Mouse (Mus musculus) CH12.LX (cell line): ENCODE results near the gene Mmp27. TPM values are rescaled to one million over a fixed set of nuclear protein-coding genes. Genes with fewer than 3 reads are reported as not detected.

ENCODE experiments used
- DNase-seq: peaks from one replicate; pipeline ENCODE4 v3.0.0-alpha.2; 2013; ENCODE audit errors: extremely low read depth
- H3K27ac ChIP-seq: 2 replicates; pipeline ENCODE4 v1.5.1; 2012; ENCODE audit warnings: low read depth, mild to moderate bottlenecking, control low read depth, moderate library complexity; ENCODE audit not compliant: insufficient read depth
- H3K27me3 ChIP-seq: replicated peaks from 2 replicates; pipeline ENCODE3; 2012; ENCODE audit warnings: inconsistent platforms
- H3K36me3 ChIP-seq, 2 experiments: replicated peaks in 1 of 2; 2 replicates each; pipeline versions ENCODE3 to v1.6.1; 2012; ENCODE audit warnings: inconsistent platforms in 1 of 2, low read length in 1 of 2, mild to moderate bottlenecking in 1 of 2, mixed read lengths in 1 of 2, moderate library complexity in 1 of 2; ENCODE audit not compliant: control insufficient read depth in 1 of 2, insufficient read depth in 1 of 2
- H3K4me1 ChIP-seq, 2 experiments: 2 replicates each; pipeline ENCODE4 v1.6.1; 2012; ENCODE audit warnings: inconsistent platforms in 1 of 2, moderate library complexity in 1 of 2; ENCODE audit not compliant: insufficient read depth in 2 of 2, control insufficient read depth in 1 of 2
- H3K4me2 ChIP-seq: 2 replicates; pipeline ENCODE4 v1.6.1; 2012; ENCODE audit warnings: low read depth, mild to moderate bottlenecking, control low read depth; ENCODE audit not compliant: poor library complexity, insufficient read depth, severe bottlenecking
- H3K4me3 ChIP-seq, 3 experiments: fragments of 150-350 bp in 1 of 3; sonication (generic) in 1 of 3; replicated peaks in 1 of 3; 2 replicates each; pipeline versions ENCODE3 to v1.5.1; 2011 to 2012; ENCODE audit warnings: low read depth in 2 of 3, low read length in 2 of 3, mild to moderate bottlenecking in 2 of 3, moderate library complexity in 2 of 3, control low read depth in 1 of 3, improper control_type of control experiment in 1 of 3, inconsistent platforms in 1 of 3, mixed read lengths in 1 of 3; ENCODE audit not compliant: poor library complexity in 1 of 3
- H3K79me2 ChIP-seq: replicated peaks from 2 replicates; pipeline ENCODE4 v1.6.1; 2012; ENCODE audit warnings: mild to moderate bottlenecking, moderate library complexity; ENCODE audit not compliant: control insufficient read depth, poor library complexity, insufficient read depth, severe bottlenecking; ENCODE audit errors: extremely low read depth
- H3K9ac ChIP-seq: 2 replicates; pipeline ENCODE4 v1.6.1; 2012; ENCODE audit warnings: low read depth, mild to moderate bottlenecking, control low read depth, moderate library complexity; ENCODE audit not compliant: insufficient read depth
- H3K9me3 ChIP-seq: replicated peaks from 2 replicates; pipeline ENCODE3; 2012; ENCODE audit warnings: low read length, inconsistent platforms, mixed read lengths
- CHD1 ChIP-seq: IDR thresholded peaks from 2 replicates; pipeline ENCODE4 v1.6.1; 2012; ENCODE audit warnings: low read depth, low read length, improper control_type of control experiment, inconsistent platforms
- CHD2 ChIP-seq: IDR thresholded peaks from 2 replicates; pipeline ENCODE4 v1.6.1; 2011; ENCODE audit warnings: low read length, improper control_type of control experiment
- CTCF ChIP-seq, 2 experiments: IDR thresholded peaks in 1 of 2; conservative IDR thresholded peaks in 1 of 2; 2 replicates each; pipeline ENCODE4 v1.5.1; 2011 to 2012; ENCODE audit warnings: low read depth in 2 of 2, low read length in 2 of 2, improper control_type of control experiment in 1 of 2, inconsistent platforms in 1 of 2, mild to moderate bottlenecking in 1 of 2, moderate library complexity in 1 of 2
- E2F4 ChIP-seq: IDR thresholded peaks from 2 replicates; pipeline ENCODE4 v1.6.1; 2011; ENCODE audit warnings: low read depth, low read length, improper control_type of control experiment; ENCODE audit not compliant: insufficient replicate concordance
- ETS1 ChIP-seq: conservative IDR thresholded peaks from 2 replicates; pipeline ENCODE4 v1.6.1; 2012; ENCODE audit warnings: low read depth, mild to moderate bottlenecking, inconsistent platforms, low read length, improper control_type of control experiment, moderate library complexity
- GABPA ChIP-seq: IDR thresholded peaks from 2 replicates; pipeline ENCODE4 v1.6.1; 2012; ENCODE audit warnings: low read depth, low read length, improper control_type of control experiment, inconsistent platforms; ENCODE audit not compliant: insufficient replicate concordance
- IRF4 ChIP-seq: IDR thresholded peaks from 2 replicates; pipeline ENCODE4 v1.6.1; 2014; ENCODE audit warnings: low read depth, mild to moderate bottlenecking, inconsistent platforms, low read length, improper control_type of control experiment
- KAT2A ChIP-seq: IDR thresholded peaks from 2 replicates; pipeline ENCODE4 v1.6.1; 2012; ENCODE audit warnings: low read length, improper control_type of control experiment, inconsistent platforms; ENCODE audit not compliant: insufficient replicate concordance
- MEF2A ChIP-seq: IDR thresholded peaks from 2 replicates; pipeline ENCODE4 v1.6.1; 2014; ENCODE audit warnings: low read depth, mild to moderate bottlenecking, inconsistent platforms, low read length, improper control_type of control experiment, borderline replicate concordance
- NRF1 ChIP-seq: IDR thresholded peaks from 2 replicates; pipeline ENCODE4 v1.6.1; 2014; ENCODE audit warnings: low read depth, mild to moderate bottlenecking, inconsistent platforms, low read length, improper control_type of control experiment, moderate library complexity
- POLR2AphosphoS2 ChIP-seq: IDR thresholded peaks from 2 replicates; pipeline ENCODE4 v1.6.1; 2011; ENCODE audit warnings: low read depth, low read length, improper control_type of control experiment
- RAD21 ChIP-seq: IDR thresholded peaks from 2 replicates; pipeline ENCODE4 v1.6.1; 2011; ENCODE audit warnings: low read depth, mild to moderate bottlenecking, low read length, improper control_type of control experiment, moderate library complexity
- RCOR1 ChIP-seq: conservative IDR thresholded peaks from 2 replicates; pipeline ENCODE4 v1.6.1; 2012; ENCODE audit warnings: low read depth, mild to moderate bottlenecking, inconsistent platforms, low read length, improper control_type of control experiment
- SIN3A ChIP-seq: IDR thresholded peaks from 2 replicates; pipeline ENCODE4 v1.6.1; 2012; ENCODE audit warnings: low read length, improper control_type of control experiment, inconsistent platforms
- ZC3H11A ChIP-seq: IDR thresholded peaks from 2 replicates; pipeline ENCODE4 v1.6.1; 2012; ENCODE audit warnings: low read depth, mild to moderate bottlenecking, inconsistent platforms, low read length, improper control_type of control experiment
- ZKSCAN1 ChIP-seq: IDR thresholded peaks from 2 replicates; pipeline ENCODE4 v1.6.1; 2012; ENCODE audit warnings: low read depth, inconsistent platforms, low read length, improper control_type of control experiment, borderline replicate concordance
- dilution Hi-C: fragments of 300-500 bp; cut with MboI; formaldehyde crosslinking; loops from 2 replicates; pipeline ENCODE4 v1.14.3; 2020; ENCODE audit warnings: low sequenced_read_pairs; ENCODE audit not compliant: extremely low pct_unique_long_range_greater_than_20kb, extremely low pct_ligation_motif_present
- in situ Hi-C: fragments of 300-500 bp; cut with MboI; formaldehyde crosslinking; loops from 3 replicates; pipeline ENCODE4 v1.14.3; 2019; ENCODE audit warnings: low sequenced_read_pairs, low pct_ligation_motif_present, low pct_unique_long_range_greater_than_20kb, mixed read lengths
- polyA plus RNA-seq: library from polyadenylated mRNA; unstranded; fragments of >175 nt; gene quantifications from 2 replicates; pipeline ENCODE4 v1.2.1, GENCODE M21; 2012; ENCODE audit warnings: low read depth; ENCODE audit not compliant: insufficient read length
- total RNA-seq, 2 experiments: library from RNA; depleted of rRNA; stranded (reverse); fragments of 300-350 nt in 1 of 2; fragments of >200 nt in 1 of 2; gene quantifications; 2 replicates each; pipeline ENCODE4 v1.2.3; 2012 to 2014

Mmp27 gene
- total and polyA plus RNA-seq, 3 experiments = not detected

GRCm38 (mm10) chr9:7627931-7628330 is 56.7 kb downstream of the Mmp27 start, which contains the start of gene Mmp20:
TSS of gene Mmp20 (plus strand) at chr9:7628231.
- H3K9me3 ChIP-seq = no peaks in the 10 kb centered on the region
- H3K4me1 ChIP-seq = peaks cover 0 to 2% of the 10 kb centered on the region in 2 experiments; a peak in 1 of 4 replicates
- no peak for DNase-seq
- no peak within 1 kb of the TSS for H3K4me3 ChIP-seq
- no peaks in the 10 kb centered on the region for H3K79me2 ChIP-seq
- H3K27ac ChIP-seq = no peak within 1 kb of the TSS
- TF ChIP-seq RAD21 = no peak
- no peak for TF ChIP-seq POLR2AphosphoS2
- TF ChIP-seq ZKSCAN1 = no peak
- TF ChIP-seq KAT2A = no peak
- no peak for TF ChIP-seq CHD1
- no peak for TF ChIP-seq MEF2A
- no peak for TF ChIP-seq SIN3A
- TF ChIP-seq ETS1 = no peak
- TF ChIP-seq E2F4 = no peak
- no peak for TF ChIP-seq CTCF (conservative IDR thresholded peaks at IDR 0.05 in 1 of 2, IDR thresholded peaks at IDR 0.05 in 1 of 2; ENCODE audit: low read depth in 2 of 2, low read length in 2 of 2)
- TF ChIP-seq ZC3H11A = no peak
- no peak for TF ChIP-seq NRF1
- TF ChIP-seq IRF4 = no peak
- TF ChIP-seq GABPA = no peak
- no peak for TF ChIP-seq CHD2
- TF ChIP-seq RCOR1 = no peak
- H3K9ac ChIP-seq = no peak within 1 kb of the TSS
- in situ Hi-C loops = no loop called here
- H3K36me3 ChIP-seq = no peaks in the 10 kb centered on the region
- dilution Hi-C loops = no loop called here
- H3K27me3 ChIP-seq = no peaks in the 10 kb centered on the region
- no peak within 1 kb of the TSS for H3K4me2 ChIP-seq

Other genes with a start within 250 kb of the Mmp27 start
- not detected in 2 replicates for gene Mmp12, start 227.0 kb upstream of the Mmp27 start, total RNA-seq (2012; rRNA removed)
- gene Mmp12, start 227.0 kb upstream of the Mmp27 start, total RNA-seq (2014; rRNA removed) = 0.11 TPM in 1 of 2 replicates, not detected in the other
- gene Mmp12, start 227.0 kb upstream of the Mmp27 start, polyA plus RNA-seq = not detected in 2 replicates
- not detected in 2 replicates for gene Mmp1b, start 183.3 kb upstream of the Mmp27 start, total RNA-seq (2012; rRNA removed)
- gene Mmp1b, start 183.3 kb upstream of the Mmp27 start, total RNA-seq (2014; rRNA removed) = not detected in 2 replicates
- gene Mmp1b, start 183.3 kb upstream of the Mmp27 start, polyA plus RNA-seq = 0.16 TPM in 1 of 2 replicates, not detected in the other
- gene Mmp3, start 125.6 kb upstream of the Mmp27 start, total RNA-seq (2012; rRNA removed) = 0.08 TPM in 1 of 2 replicates, not detected in the other
- not detected in 2 replicates for gene Mmp3, start 125.6 kb upstream of the Mmp27 start, total RNA-seq (2014; rRNA removed)
- not detected in 2 replicates for gene Mmp3, start 125.6 kb upstream of the Mmp27 start, polyA plus RNA-seq
- 1.9 and 3.1 TPM in 2 replicates for gene Mmp10, start 69.0 kb upstream of the Mmp27 start, total RNA-seq (2012; rRNA removed)
- gene Mmp10, start 69.0 kb upstream of the Mmp27 start, total RNA-seq (2014; rRNA removed) = 4.2 TPM in 2 replicates
- 1.4 and 1.5 TPM in 2 replicates for gene Mmp10, start 69.0 kb upstream of the Mmp27 start, polyA plus RNA-seq
- gene Mmp8, start 12.9 kb upstream of the Mmp27 start, total RNA-seq (2012; rRNA removed) = not detected in 2 replicates
- not detected in 2 replicates for gene Mmp8, start 12.9 kb upstream of the Mmp27 start, total RNA-seq (2014; rRNA removed)
- gene Mmp8, start 12.9 kb upstream of the Mmp27 start, polyA plus RNA-seq = not detected in 2 replicates
- 0.04 TPM in 1 of 2 replicates, not detected in the other for gene Mmp20, start 56.8 kb downstream of the Mmp27 start, total RNA-seq (2012; rRNA removed)
- 0.07 and 0.11 TPM in 2 replicates for gene Mmp20, start 56.8 kb downstream of the Mmp27 start, total RNA-seq (2014; rRNA removed)
- gene Mmp20, start 56.8 kb downstream of the Mmp27 start, polyA plus RNA-seq = not detected in 2 replicates
- gene Mmp7, start 120.7 kb downstream of the Mmp27 start, total RNA-seq (2012; rRNA removed) = not detected in 2 replicates
- gene Mmp7, start 120.7 kb downstream of the Mmp27 start, total RNA-seq (2014; rRNA removed) = not detected in 2 replicates
- gene Mmp7, start 120.7 kb downstream of the Mmp27 start, polyA plus RNA-seq = not detected in 2 replicates
- gene Tmem123, start 192.6 kb downstream of the Mmp27 start, total RNA-seq (2012; rRNA removed) = 44.8 and 61.1 TPM in 2 replicates
- gene Tmem123, start 192.6 kb downstream of the Mmp27 start, total RNA-seq (2014; rRNA removed) = 173 and 183 TPM in 2 replicates
- 107 and 112 TPM in 2 replicates for gene Tmem123, start 192.6 kb downstream of the Mmp27 start, polyA plus RNA-seq